Mouse (Mus musculus) megakaryocyte, embryonic 14.5 days (primary cell): ENCODE measurements at regions not wholly inside any gene's neighbourhood (a gene's known extent, or its start where the extent isn't known, plus 50 kb on each side); places are given as distances from the start of the nearest gene placed in this dataset.

Source experiments
- H3K27me3 ChIP-seq: replicated peaks from 2 replicates; pipeline ENCODE3; 2012; ENCODE audit warnings: inconsistent platforms
- H3K36me3 ChIP-seq: replicated peaks from 2 replicates; pipeline ENCODE3; 2012; ENCODE audit warnings: low read length, inconsistent platforms, mixed read lengths
- H3K4me1 ChIP-seq: 2 replicates; pipeline ENCODE4 v1.6.1; 2012; ENCODE audit warnings: inconsistent platforms
- H3K4me3 ChIP-seq: replicated peaks from 2 replicates; pipeline ENCODE3; 2012; ENCODE audit warnings: moderate library complexity, mild to moderate bottlenecking, inconsistent platforms
- H3K9me3 ChIP-seq: 2 replicates; pipeline ENCODE4 v1.6.1; 2012; ENCODE audit warnings: inconsistent platforms
- FLI1 ChIP-seq: IDR thresholded peaks from 2 replicates; pipeline ENCODE4 v1.6.1; 2012; ENCODE audit warnings: low read length, inconsistent platforms, mixed read lengths
- GATA1 ChIP-seq: IDR thresholded peaks from 3 replicates; pipeline ENCODE4 v1.6.1; 2012; ENCODE audit warnings: mixed read lengths, low read length, inconsistent platforms, borderline replicate concordance

GRCm38 (mm10) chr7:36620256-36620655, 77.7 kb upstream of the Tshz3 start:
- Histone ChIP-seq H3K9me3 (peaks cover 30% of the 10 kb centered on the region), H3K4me1 (no peaks in the 10 kb centered on the region), H3K27me3 (no peaks in the 10 kb centered on the region), H3K36me3 (no peaks in the 10 kb centered on the region), H3K4me3 (no peak overlapping the region)
- TF ChIP-seq FLI1 = no peak
- TF ChIP-seq GATA1 = no peak

GRCm38 (mm10) chr7:36644252-36644651, 53.7 kb upstream of the Tshz3 start:
- Histone ChIP-seq H3K27me3 (no peaks in the 10 kb centered on the region), H3K4me3 (no peak overlapping the region), H3K4me1 (no peaks in the 10 kb centered on the region), H3K36me3 (no peaks in the 10 kb centered on the region), H3K9me3 (peaks cover 16% of the 10 kb centered on the region; the same call in 1 of the 2 replicates)
- TF ChIP-seq GATA1 (no peak), FLI1 (no peak)
